Mouse (Mus musculus): ENCODE data around the gene Dnajc19.
"Not testable (repeated sequence)": the region's sequence is repeated elsewhere in the genome, so short reads cannot be mapped to it uniquely, and the experiment has no call there.

The Dnajc19 gene

DNA sequence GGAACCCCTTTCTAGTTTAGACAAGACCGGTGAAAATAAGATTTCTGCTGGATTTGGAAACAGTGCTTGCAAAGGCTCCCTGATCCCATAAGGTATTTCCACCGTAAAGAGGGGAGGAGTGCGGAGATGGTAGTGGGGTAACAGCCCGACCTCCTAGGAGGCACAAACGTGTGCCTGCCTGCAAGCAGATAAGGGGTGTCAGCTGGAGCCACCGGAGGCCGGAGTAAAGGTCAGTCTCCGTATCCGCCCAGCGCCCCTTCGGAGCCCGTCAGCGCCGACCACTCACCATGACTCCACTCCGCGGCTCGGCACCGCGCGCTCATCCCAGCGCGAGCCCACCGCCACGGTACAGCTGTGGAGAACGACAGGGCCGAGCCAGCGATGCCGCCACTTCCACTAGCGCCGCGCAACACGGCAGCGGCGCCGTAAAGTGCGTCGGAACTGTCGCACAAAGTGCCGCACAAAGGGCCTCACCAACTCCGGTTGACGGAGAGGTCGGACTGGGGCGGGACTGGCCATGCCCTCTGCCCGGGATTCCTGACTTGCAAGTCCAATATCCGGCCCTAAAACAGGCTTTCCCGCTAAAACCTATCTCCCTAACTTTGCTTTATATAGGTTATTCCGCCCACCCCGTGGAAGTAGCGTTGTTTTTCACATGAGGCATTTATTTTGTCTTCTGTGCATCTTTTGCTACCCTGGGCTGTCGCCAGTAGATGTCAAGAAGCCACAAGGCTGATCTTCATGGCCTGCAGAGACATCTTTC is at the start of gene Dnajc19:
Dnajc19 (minus strand) TSS at position 422 of the 763 bp plus-strand sequence.
- DNase-seq (ENCODE audit: low read depth, low spot score), result peak; percentile 94

DNA sequence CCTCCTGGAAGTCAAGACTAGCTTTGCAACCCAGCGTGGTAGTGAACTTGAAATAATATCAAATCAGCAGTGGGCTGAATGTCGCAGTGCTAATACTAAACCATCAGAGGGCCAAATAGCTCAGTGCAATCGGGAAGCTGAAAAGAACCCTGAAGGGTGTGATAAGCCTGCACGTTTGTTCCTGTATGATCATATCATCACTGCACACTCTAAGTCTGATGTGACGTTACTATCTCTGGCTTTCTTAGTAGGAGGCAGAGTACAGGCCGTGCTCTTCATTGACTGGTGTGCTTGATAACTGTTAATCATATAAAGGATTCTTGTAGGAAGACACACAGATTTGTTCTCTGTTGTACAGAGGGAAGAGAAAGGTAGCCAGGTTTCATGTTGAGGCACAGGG is 48.8 kb upstream of the Dnajc19 start:
- no peak for DNase-seq (ENCODE audit: low read depth, low spot score)

DNA sequence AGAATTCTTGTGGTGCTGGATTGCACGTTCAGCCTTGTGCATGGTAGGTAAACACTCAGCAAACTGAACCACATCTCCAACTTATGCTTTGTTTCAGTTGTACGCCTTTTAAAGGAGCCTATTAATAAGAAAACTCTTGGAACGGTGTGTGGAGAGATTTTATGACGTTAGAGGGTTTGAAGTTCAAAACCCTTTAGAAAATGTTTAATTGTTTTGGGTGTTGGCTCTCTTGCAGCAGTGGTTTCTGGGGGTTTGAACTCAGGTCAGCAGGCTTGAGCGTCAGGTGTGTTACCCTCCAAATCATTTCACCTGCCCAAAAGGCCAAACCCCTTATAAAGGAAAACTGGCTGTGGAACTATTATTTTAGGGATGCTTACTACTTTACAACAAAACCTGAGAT is 40.2 kb upstream of the Dnajc19 start:
- no peak for DNase-seq (ENCODE audit: low read depth, low spot score)

DNA sequence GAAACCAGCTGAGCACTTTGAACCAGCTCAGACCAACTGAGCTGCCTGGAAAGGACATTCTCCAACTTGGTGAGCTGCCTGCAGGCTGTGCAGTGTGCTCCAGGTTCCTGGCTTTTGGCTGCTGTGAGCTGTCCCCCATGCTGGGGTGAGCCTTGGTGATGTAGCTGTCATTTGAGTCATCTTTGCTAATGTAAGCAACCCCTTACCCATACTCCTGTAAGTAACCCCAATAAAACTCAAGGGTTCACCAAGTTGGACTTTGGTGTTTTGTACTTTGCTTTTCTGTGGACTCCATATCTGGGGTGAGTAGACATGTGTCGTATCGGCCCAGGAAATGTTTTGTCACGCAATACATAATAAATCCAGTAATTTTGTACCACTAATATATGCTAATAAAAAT is 39.7 kb upstream of the Dnajc19 start:
- DNase-seq (ENCODE audit: low read depth, low spot score), result no peak

DNA sequence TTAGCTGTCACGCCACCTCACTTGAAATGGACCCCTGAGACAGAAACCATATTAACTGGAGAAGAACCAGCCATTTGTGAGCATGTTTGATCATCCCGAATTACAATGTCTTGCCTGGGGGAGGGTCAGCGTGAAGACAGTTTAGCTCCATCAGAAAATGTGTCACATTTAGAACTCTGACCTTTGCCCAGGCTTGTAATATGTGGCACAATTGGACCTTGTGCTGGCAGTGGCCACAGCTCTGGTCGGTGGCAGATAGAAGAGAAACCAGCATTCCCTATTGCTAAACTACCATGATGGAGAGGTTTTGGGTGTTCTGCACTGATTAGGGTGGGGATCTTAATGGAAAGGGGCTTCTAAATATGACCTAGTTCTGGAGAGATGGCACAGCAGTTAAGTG is 38.7 kb upstream of the Dnajc19 start:
- DNase-seq (ENCODE audit: low read depth, low spot score), result no peak

DNA sequence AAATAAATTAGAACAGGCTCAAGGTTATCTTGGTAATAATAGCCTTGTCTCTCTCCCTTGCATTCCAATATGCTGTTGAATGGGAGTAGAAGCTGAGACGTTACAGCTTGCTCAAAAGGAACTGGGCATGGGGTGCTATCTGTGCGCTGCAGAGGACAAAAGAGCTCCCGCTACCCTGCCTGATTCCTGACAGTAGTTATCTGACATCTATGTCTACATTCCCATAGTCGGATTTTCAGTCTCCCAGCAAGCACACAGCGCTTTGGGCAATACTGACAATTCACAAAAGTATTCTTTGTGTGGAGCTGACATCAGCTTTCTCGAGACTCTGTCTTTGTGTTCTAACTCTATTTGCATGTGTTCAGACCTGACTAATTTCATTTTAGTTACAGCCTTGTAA is 34.7 kb upstream of the Dnajc19 start:
- no peak for DNase-seq (ENCODE audit: low read depth, low spot score)

DNA sequence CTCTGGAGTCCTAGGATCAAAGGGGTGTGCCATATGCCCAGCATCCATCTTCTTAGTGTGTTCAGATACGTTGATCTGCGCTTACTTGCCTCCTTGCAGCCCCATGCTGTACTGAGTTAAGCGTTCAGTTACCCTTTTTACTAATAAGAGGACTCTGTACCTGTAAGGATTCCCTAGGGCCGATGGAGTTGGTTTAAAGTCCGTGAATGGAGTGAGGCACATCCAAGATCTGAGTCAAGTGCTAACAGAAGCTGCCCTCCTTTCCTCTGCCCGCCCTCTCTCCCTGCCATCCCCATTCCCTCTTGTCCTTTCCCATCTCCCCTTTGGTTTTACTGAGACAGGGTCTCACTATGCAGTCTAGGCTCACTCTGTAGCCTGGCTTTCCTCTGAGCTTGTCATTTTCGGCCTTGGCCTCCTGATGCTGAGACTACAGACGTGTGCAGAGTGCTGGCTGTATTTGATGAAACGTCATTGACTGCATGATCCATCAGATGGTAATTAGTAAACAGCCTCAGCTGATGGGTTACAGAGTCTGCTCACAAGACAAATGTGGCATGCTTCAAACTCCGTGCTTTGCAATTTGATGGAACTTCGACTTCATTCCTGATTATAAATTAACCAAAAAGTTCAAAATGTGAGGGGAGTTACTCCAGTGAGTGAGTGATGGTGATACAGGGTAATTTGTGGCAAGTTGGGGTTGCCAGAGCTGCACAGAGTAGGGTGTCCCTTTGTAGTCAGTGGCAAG is 31.0 kb upstream of the Dnajc19 start:
- DNase-seq (ENCODE audit: low read depth, low spot score), result no peak

DNA sequence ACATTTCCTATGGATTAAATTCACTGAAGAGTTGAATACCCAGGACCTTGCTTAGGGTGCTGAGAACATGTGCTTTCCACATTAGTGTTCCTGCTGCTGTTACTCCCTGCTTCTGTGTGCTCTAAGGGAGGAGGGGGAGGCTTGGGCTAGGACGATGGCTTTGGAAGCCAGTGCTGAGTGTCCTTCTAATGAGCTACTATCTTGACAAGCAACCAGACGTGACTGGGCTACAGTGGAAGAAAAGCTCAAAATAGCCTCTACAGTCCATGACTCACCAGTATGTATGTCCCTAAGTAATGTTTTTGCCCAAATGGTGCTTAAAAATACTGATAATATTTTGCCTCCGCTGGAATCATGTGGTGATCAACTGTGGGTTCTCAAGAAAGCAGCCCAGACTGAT is 26.5 kb upstream of the Dnajc19 start:
- no peak for DNase-seq (ENCODE audit: low read depth, low spot score)

DNA sequence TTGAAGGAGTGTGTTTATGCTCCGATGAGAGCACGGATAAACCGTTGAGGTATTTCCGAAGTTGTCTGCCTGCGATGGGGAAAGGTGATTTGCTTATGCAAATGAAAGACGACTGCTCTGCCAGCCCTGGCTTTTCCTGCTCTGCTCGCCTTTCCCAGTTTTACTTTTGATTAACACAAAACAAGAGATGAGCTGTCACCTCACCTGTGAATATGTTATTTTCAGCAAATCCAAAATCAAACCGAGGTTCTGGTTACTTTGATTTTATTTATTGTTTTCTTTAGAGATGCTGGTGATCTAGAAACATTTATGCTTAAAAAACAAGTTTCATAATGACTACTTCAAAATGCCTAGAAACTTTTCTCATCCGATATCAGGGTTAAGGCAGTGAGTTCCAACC is 25.3 kb upstream of the Dnajc19 start:
- no peak for DNase-seq (ENCODE audit: low read depth, low spot score)

DNA sequence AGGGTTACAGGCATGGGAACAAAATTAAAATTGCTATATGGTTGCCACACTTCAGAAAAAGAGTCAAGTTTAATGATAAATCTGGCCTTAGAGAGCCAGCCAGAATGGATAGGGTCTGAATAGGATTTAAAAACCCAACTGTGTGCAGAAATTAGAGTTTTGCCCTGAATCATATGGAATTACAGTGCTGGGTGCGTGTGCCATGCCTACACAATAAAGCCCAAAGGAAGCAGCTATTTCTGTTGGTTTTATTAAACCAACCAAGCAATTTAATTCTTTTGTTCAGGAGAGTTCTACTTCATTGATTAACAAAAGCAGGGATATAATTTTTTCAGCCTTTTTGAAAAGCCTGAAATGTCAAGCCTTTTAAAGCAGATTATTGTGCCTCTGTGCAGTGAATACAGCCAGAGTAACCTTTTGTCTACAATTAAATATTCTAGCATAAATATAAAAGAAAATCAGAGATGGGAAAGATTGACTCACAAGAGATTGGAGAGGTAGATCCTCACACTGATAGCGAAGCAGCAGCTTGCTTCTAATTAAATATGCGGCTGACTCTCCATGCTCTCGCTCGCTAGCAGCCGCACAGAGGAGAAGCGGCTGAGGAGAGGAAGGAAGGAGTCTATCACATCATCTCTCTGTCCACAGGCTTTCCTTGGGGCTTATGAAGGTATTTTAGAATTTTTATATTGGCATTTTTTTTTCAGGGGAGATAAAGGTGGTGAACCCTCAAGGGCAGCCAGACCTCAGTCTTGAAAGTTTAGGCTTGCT is 23.0 kb upstream of the Dnajc19 start:
- no peak for DNase-seq (ENCODE audit: low read depth, low spot score)

DNA sequence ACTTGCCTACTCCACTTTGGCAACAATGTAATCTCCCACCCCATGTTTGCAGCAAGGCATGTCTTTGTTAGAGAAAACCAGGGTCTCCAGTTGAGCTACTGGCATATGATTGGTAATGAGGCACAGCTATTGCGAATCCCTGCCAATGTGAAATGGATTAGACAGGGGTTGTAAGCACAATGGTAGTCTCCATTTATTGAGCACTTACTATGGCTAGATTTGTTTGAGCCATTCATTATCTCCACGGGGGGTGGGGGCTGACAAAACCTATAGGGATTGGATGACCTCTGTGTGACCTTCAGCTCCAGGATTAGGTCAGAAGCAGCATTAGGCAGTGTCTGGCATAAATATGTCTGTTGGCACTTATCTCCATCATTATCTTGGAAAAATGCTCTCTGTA is 21.8 kb upstream of the Dnajc19 start:
- DNase-seq (ENCODE audit: low read depth, low spot score), result no peak

DNA sequence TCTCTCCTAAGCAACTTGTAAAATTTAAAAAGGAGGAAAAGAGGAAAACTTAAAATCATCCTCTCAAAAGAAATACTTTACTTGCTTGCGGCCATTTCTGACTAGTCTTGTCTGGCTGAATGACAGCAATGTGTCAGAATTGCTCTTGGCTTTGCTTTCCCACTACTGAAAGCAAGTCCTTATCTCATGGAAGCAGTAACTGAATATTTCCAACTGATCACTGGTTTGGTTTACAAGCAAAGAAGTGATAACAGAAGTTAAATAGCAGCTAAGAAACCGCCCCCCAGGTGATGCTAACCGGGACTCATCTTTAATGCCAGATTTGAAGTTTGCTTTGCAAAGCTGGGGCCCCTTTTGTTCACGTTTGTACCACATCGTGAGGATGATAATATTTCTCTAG is 2.5 kb upstream of the Dnajc19 start:
- DNase-seq (ENCODE audit: low read depth, low spot score), result no peak

DNA sequence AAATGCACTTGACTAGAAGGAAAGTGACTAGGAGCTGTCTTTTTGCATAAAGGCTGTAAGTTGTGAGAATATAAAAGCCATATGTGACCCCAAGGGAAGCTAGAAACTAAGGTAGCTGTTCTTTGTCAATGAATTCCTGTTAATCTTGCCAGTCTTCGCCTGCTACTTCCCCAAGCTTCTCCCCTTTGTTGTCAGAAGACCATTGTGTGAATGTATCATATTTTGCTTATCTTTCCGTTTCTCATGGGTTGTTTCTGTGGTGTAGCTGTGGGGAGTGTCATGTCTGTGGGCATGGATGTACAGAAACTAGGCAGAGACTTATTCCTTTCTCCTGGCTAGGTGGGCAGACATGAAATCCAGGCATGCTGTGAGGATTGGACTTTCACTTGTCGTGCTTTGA is 808 bp upstream of the Dnajc19 start:
- no peak for DNase-seq (ENCODE audit: low read depth, low spot score)

DNA sequence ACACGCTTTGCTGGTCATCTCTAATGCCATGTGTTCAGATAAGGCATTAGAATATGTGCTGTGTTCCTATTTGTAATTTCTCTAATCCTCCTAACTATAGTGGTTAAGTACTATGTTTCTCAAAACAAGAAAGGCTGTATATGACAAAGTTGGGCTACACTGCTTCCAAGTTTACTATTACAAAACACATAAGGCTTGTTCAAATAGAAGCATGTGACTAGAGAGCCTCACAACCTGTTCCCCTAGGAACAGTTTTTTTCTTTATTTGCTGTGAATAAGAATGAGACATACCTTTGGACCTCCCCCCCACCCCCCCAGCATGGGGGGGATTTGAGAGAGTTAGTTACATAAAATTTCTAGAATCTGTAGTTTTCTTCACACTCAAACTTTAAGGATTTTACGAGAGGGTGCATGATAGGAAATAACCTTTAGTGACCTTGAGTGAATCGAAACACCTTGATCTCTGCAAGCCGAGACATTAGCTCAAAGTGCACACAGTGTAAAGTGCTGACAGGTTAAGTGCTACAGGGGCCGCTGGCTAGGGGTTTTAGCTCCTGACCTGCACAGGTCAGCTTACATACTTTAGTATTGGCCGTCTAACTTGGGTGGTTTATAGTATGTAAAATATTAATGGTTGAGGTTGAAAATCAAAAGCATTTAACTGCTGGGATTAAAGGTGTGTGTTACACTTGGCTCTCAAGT is 4.9 kb downstream of the Dnajc19 start:
- DNase-seq (ENCODE audit: low read depth, low spot score), result no peak

DNA sequence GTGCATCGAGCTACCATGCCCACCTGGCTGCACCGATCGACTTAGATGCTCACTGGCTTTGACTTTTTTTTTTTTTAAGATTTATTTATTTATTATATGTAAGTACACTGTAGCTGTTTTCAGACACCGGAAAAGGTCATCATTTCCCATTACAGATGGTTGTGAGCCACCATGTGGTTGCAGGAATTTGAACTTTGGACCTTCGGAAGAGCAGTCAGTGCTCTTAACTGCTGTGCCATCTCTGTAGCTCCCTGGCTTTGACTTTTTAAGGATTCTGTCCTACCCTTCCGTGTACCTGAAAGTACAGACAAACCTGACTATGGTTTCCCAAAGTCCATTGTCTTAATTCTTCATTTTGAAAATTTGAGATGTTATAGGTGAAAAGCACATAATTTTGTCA is 8.4 kb downstream of the Dnajc19 start:
- DNase-seq (ENCODE audit: low read depth, low spot score), result no peak

DNA sequence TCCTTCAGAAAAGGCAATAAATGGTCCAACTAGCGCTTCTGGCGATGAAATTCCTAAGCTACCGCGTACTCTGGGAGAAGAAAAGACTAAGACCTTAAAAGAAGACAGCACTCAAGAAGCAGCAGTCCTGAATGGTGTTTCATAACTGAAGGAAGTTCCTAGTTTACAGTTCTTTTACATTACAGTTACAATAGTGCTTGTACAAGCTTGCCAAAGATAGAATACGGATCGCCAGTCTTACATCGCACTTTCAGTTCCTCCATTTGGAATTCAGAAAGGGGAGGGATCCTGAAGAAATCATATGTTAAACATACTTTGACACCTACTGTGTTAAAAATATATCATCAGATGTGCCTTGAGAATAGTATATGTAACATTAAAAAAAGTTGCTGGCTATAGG is 12.2 kb downstream of the Dnajc19 start:
- DNase-seq (ENCODE audit: low read depth, low spot score), result not testable (repeated sequence)

DNA sequence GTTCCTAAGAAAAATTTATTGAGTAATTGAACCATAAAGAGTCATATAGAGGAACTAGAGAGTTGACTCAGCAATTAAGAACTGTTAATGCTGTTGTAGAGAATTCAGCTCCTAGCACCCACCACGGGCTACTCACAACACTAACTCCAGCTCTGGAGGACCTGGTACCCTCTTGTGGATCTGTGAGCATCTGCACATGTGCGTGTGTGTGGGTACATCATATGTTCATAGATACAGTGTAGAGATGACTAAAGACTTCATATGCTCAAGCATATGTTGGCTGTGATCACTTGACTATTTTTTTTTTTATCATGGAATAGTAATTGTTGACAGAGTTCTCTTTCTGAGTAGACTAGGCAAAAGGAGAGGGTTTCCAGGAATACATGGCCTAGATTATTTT is 18.8 kb downstream of the Dnajc19 start:
- no peak for DNase-seq (ENCODE audit: low read depth, low spot score)

DNA sequence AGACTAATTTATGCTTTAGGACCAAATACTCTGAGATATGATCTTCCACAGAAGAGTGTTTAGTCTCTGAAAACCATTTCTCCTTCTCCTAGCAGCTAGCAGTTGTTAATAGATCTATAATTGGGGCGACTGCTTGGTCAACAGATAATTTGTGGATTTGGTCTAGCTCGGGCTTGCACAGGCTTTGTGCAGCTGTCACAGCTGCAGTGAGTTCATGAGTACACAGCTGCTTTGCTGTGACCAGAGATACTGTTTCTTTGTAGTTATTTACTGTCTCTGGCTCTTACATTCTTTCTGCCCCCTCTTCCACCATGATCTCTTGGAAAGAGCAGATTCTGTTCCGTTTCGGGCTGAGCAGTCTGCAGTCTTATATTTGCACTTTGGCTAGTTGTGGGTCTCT is 39.1 kb downstream of the Dnajc19 start:
- DNase-seq (ENCODE audit: low read depth, low spot score), result no peak

DNA sequence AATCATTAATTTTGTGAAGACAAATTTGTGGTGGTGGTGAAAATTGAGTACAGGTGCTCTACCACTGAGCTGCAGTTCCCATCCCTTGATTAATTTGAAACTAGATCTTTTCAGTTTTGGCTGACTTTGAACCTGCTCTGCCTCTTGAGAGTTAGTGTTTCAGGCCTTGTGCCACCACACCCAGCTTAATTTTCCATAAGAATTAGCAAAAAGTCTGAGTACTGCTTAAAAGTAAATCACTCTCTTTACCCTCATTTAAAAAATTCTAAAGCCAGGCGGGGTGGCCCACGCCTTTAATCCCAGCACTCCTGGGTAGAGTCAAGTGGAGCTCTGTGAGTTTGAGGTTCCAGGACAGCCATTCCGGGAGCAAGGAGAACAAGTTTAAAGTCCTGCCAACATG is 45.4 kb downstream of the Dnajc19 start:
- no peak for DNase-seq (ENCODE audit: low read depth, low spot score)

DNA sequence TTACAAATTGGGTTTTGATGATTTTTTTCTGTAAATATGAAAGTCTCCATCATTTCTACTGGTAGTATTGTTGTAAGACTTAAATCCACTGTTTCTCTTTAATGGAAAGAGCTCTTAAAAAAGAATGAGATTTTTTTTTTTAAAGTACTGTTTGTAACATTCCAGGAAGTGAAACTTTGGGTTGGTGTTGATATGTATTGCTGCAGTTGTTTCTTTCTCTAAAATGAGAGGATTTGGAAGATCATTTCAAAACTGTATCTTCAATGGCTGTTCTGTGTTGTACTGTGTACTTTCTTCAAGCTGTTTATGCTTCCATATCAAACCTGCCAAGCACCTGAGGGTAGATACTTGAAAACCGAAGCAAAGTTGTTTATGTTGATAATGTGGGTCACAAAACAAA is 46.3 kb downstream of the Dnajc19 start:
- no peak for DNase-seq (ENCODE audit: low read depth, low spot score)

DNA sequence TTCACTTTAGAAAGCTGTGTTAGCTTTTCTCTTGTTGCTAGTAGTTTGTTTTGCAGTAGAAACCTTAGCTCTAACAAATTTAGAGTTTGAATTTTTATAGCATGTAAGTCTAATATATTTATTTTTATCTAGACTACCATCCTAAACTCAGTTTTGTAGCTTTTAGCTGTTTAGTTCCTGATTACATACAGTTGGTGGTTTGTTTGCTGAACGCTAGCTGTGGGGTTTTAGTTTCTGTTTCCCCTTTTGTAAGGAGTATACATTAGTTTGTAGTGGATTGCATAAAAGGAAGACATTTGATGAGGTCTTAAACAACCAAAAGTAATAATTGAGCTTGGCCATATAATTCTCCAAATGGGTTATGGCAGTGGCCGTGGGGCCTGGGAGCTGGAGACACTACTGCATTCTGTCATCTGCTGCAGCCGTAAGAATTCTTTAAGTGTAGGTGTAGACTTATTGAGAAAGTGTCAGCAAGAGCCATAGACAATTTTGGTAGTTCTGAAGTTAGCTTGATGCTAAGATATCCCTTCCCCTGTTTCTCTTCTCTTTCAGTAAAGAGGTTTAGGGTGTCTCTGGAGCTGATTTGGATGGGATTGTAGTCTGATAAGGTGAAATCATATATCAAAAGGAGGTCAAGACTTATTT is 47.3 kb downstream of the Dnajc19 start:
- peak; percentile 32 for DNase-seq (ENCODE audit: low read depth, low spot score)

All from CD4-positive helper T cell, adult 2 months (primary cell).